Mouse (Mus musculus): ENCODE measurements around the gene Rasl12. TPM values are rescaled to one million over a fixed set of nuclear protein-coding genes. Genes with fewer than 3 reads are reported as not detected.

The Rasl12 gene
- polyA plus RNA-seq, 1 experiment = 6.9 TPM

- peak in 1 of 2 experiments; percentile 73 for DNase-seq (ENCODE audit: extremely low spot score in 1 of 2, low spot score in 1 of 2)
Measured at GRCm38 (mm10) chr9:65392638-65393364, 5.5 kb upstream of the Rasl12 start.

- DNase-seq (ENCODE audit: extremely low spot score in 1 of 2, low spot score in 1 of 2) = no peak
Measured at GRCm38 (mm10) chr9:65393606-65394005, 4.7 kb upstream of the Rasl12 start.

DNA sequence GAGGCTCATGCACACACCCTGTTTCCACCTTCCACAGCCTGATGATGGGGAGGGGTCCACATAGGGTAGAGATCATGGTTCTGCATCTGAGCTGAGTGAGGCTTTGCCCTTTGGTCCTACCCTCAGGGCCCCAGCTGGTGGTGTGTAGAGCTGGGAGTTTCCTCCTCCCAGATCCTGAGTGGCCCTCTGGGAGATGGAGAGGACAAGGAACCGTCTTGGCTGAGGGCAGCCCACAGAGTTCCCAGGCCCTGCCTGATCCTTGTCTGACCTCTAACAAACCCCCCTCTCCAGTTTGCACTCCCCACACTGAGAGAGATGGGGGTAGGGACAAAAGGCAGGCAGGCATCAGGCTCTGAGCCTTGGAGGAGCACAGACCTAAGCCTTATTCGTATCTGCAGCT is 3.9 kb upstream of the Rasl12 start:
- no peak for DNase-seq (ENCODE audit: extremely low spot score in 1 of 2, low spot score in 1 of 2)

DNA sequence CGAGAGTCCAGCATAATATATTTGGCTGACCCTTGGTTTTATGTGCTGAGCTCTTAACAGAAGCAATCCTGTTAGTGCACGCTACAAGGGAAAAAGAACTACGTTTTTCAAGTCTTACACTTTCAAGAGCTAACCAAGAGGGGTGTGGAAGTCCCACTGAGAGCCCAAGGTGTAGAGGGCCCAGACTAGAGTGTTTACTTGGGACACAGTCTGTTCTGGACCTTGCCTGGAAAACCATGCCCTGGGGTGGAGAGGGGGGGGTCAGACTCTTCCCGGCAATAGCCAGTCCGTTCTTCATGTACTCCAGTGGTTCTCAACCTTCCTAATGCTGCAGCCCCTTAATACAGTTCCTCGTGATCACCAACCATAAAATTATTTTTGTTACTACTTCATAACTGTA is 1.6 kb downstream of the Rasl12 start:
- no peak for DNase-seq (ENCODE audit: extremely low spot score in 1 of 2, low spot score in 1 of 2)

- DNase-seq (ENCODE audit: extremely low spot score in 1 of 2, low spot score in 1 of 2) = peak; percentile 32 to 78
Measured at GRCm38 (mm10) chr9:65404331-65405183, 6.3 kb downstream of the Rasl12 start.

- DNase-seq (ENCODE audit: extremely low spot score in 1 of 2, low spot score in 1 of 2) = peak in 1 of 2 experiments; percentile 16
Measured at GRCm38 (mm10) chr9:65405184-65405449, 6.8 kb downstream of the Rasl12 start.

DNA sequence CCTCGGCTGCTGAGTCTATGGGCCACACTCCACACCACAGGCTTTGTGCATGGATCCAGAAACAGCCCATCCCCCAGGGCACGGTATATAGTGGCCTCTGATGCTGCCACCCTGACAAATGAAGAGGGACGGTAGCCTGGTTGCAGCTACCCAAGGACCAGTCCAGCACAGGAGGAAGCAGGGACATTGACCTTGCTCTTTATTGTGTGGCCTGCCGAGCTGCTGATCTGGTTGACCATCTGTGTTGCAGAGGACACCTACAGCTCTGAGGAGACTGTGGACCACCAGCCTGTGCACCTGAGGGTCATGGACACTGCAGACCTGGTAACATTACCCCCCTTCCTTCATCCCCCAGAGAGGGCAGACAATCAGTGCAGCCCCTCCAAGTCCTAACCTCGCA is 9.0 kb downstream of the Rasl12 start:
- DNase-seq (ENCODE audit: extremely low spot score in 1 of 2, low spot score in 1 of 2) = no peak

DNA sequence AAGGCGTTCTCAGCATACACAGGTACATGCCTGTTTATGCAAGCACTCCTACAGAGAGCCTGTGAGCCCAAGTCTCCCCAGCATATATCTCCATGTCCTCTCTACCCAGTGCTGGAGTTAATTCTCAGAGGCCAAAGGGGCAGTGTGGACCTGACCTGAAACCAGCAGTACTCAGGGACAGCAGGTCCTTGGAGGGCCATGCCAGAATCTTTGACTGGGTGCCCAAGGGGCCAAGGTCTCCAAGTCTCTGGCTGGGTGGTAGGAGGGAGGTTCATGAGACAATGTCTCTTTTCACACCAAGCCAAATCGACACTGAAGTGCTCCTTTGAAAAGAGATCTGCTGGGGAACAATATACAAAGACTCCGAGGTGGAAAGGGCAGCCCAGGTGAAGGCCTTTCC is 9.6 kb downstream of the Rasl12 start:
- no peak for DNase-seq (ENCODE audit: extremely low spot score in 1 of 2, low spot score in 1 of 2)

GRCm38 (mm10) chr9:65408871-65409295 is 10.6 kb downstream of the Rasl12 start:
- no peak for DNase-seq (ENCODE audit: extremely low spot score in 1 of 2, low spot score in 1 of 2)

- no peak for DNase-seq (ENCODE audit: extremely low spot score in 1 of 2, low spot score in 1 of 2)
Measured at GRCm38 (mm10) chr9:65410378-65410777, 12.1 kb downstream of the Rasl12 start.

GRCm38 (mm10) chr9:65411326-65411725 is 13.0 kb downstream of the Rasl12 start:
- DNase-seq (ENCODE audit: extremely low spot score in 1 of 2, low spot score in 1 of 2) = no peak

DNA sequence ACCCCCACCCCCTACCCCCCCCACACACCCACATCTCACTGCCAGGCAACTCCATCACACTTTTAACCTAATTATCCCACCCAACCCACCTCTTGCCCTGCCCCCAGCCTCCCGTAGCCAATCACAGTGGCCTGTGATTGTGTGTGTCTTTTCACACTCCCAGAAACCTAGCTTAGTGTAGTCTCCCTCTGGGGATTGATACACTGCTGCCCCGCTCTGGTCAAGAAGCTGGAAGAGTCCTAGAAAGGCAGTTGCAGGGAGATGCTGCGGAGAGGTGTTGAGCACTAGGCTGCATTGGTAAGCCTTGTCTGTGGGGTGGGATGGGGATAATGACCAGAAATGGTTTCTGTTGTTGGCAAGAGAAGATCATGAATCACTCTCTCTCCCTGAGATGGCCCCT is 19.4 kb downstream of the Rasl12 start:
- no peak for DNase-seq (ENCODE audit: extremely low spot score in 1 of 2, low spot score in 1 of 2)

DNA sequence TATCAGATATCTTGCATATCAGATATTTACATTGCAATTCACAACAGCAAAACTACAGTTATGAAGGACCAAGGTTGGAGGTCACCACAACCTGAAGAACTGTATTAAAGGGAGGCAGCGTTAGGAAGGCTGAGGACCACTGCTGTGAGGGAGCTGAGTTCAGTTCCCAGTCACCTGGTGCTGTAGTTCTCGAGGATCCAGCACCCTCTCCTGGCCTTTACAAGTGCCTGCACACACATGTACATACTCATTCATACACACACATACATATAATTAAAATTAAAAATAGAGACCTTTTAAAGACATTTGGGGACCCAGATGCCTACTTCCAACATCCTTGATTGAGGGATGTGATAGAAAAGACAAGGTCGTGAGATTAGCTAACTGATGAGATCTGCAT is 21.3 kb downstream of the Rasl12 start:
- no peak for DNase-seq (ENCODE audit: extremely low spot score in 1 of 2, low spot score in 1 of 2)

GRCm38 (mm10) chr9:65422760-65423501 is 24.6 kb downstream of the Rasl12 start, which contains the start of gene Slc51b:
Gene Slc51b (minus strand): TSS chr9:65422955.
- DNase-seq (ENCODE audit: extremely low spot score in 1 of 2, low spot score in 1 of 2) = no peak

- DNase-seq (ENCODE audit: extremely low spot score in 1 of 2, low spot score in 1 of 2) = no peak
Measured at GRCm38 (mm10) chr9:65424393-65424792, 26.1 kb downstream of the Rasl12 start.

GRCm38 (mm10) chr9:65427511-65427910 is 29.2 kb downstream of the Rasl12 start:
- DNase-seq (ENCODE audit: extremely low spot score in 1 of 2, low spot score in 1 of 2) = no peak

DNA sequence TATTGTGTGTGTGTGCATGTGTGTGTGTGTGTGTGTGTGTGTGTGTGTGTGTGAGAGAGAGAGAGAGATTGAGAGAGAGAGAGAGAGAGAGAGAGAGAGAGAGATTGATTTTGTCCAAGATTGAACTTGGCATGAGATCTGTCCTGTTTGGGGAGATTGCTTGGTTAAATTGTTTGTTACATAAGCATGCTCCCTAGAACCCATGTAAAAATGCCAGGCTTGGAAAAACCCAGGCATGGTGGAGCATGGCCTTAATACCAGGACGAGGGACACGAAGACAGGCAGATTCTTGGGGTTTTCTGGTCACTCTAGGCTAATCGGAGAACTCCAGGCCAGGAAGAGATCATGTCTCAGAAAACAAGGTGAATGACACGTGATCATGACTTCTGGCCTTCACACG is 29.7 kb downstream of the Rasl12 start:
- no peak for DNase-seq (ENCODE audit: extremely low spot score in 1 of 2, low spot score in 1 of 2)

GRCm38 (mm10) chr9:65430401-65430800 is 32.1 kb downstream of the Rasl12 start:
- no peak for DNase-seq (ENCODE audit: extremely low spot score in 1 of 2, low spot score in 1 of 2)

DNA sequence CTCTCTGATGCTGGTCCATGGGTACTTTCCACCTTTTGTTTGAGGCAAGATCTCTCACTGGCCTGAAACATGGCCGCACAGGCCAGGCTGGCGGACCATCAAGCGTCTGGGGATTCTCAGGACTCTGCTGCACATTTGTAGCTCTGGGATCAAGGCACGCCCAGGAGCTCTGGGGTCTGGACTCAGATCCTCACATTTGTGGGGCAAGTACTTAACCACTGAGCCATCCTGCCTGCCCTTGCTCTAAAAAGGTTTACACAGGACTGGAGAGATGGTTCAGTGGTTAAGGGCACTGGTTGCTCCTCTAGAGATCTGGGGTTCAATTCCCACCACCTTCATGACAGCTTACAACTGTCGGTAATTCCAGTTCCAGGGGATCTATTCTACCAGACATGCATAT is 32.6 kb downstream of the Rasl12 start:
- DNase-seq (ENCODE audit: extremely low spot score in 1 of 2, low spot score in 1 of 2) = no peak

DNA sequence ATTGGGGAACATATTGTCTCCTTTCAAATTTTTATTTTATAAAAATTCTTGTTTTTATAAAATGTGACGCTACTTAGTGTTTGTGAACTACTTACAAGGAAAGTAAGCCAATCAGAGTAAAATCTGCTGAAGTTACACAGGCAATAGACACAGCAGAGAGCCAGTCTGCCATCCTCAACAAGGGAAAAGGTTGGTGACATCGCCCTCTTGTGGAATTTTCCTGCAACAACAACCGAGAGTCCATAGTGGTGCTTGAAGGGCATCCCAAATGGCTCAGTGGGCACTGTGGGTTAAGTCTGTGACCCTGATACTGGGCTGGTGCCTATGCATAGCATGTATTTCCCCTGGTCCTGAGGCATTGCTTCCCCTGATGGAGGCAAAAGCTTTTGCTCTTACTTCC is 33.9 kb downstream of the Rasl12 start:
- DNase-seq (ENCODE audit: extremely low spot score in 1 of 2, low spot score in 1 of 2) = peak; percentile 72 to 97

DNA sequence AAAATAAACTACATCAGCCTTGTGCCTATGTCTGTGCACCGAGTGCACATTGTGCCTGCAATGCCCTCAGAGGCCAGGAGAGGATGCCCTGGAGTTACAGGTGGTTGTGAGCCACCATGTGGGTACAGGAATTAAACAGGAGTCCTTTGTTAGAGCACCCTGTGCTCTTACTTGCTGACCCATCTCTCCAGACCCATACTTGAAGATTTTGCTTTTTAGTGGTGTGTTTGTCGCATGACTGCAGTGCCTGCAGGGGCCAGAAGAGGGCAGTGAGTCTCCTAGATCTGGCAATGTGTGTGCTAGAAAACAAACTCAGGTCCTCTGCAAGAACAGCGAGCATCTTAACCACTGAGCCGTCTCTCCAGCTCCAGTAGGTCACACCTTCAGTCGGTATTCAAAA is 35.8 kb downstream of the Rasl12 start:
- DNase-seq (ENCODE audit: extremely low spot score in 1 of 2, low spot score in 1 of 2) = peak in 1 of 2 experiments; percentile 42

All from frontal cortex, adult 2 months (tissue).